Mouse (Mus musculus) heart, embryonic 16.5 days (tissue): Measurements from ENCODE around the gene Pdcd11. TPM values are rescaled to one million over a fixed set of nuclear protein-coding genes. Genes with fewer than 3 reads are reported as not detected.

ENCODE experiments used
- ATAC-seq: fragments of 200-750 bp; cut with Nextera tagmentation; replicated peaks from 2 replicates; pipeline ENCODE4 v1.8.0; 2017; ENCODE audit warnings: moderate number of reproducible peaks; ENCODE audit not compliant: insufficient read depth, low FRiP score; ENCODE audit errors: extremely low read depth
- H3K27ac ChIP-seq: fragments of 300-500 bp; sonication (generic); 2 replicates; pipeline ENCODE4 v1.5.1; 2014; ENCODE audit warnings: mild to moderate bottlenecking, low read length, control low read depth, moderate library complexity
- H3K27me3 ChIP-seq: fragments of 300-500 bp; sonication (generic); 2 replicates; pipeline ENCODE4 v1.6.1; 2014; ENCODE audit warnings: low read length, mixed read lengths; ENCODE audit not compliant: control insufficient read depth, insufficient read depth
- H3K36me3 ChIP-seq: fragments of 300-500 bp; sonication (generic); 2 replicates; pipeline ENCODE4 v1.6.1; 2014; ENCODE audit not compliant: control insufficient read depth, insufficient read depth
- H3K4me1 ChIP-seq: fragments of 300-500 bp; sonication (generic); 2 replicates; pipeline ENCODE4 v1.6.1; 2014; ENCODE audit warnings: low read length, mixed read lengths; ENCODE audit not compliant: control insufficient read depth, insufficient read depth
- H3K4me2 ChIP-seq: fragments of 300-500 bp; sonication (generic); 2 replicates; pipeline ENCODE4 v1.6.1; 2014; ENCODE audit warnings: low read depth, mild to moderate bottlenecking, control low read depth, low read length
- H3K4me3 ChIP-seq: fragments of 300-500 bp; sonication (generic); 2 replicates; pipeline ENCODE4 v1.5.1; 2014; ENCODE audit warnings: mild to moderate bottlenecking, control low read depth, low read length
- H3K9ac ChIP-seq: fragments of 300-500 bp; sonication (generic); 2 replicates; pipeline ENCODE4 v1.6.1; 2014; ENCODE audit warnings: low read length, control low read depth
- H3K9me3 ChIP-seq: fragments of 300-500 bp; sonication (generic); replicated peaks from 2 replicates; pipeline ENCODE4 v1.6.1; 2016; ENCODE audit warnings: low read length; ENCODE audit not compliant: control insufficient read depth
- WGBS: fragments of 180-500 bp; shearing (Covaris S2); extraction: QIAGEN DNeasy Blood & Tissue Kit; methylation state at CpG from one replicate; pipeline ENCODE4 v1.1.7; 2014; 5-methylcytosine and 5-hydroxymethylcytosine counted together
- polyA plus RNA-seq: library from polyadenylated mRNA; unstranded; fragments of >200 nt; fragmentation: Nextera tagmentation; extraction: Ambion mirVana; gene quantifications from 2 replicates; pipeline ENCODE4 v1.2.1, GENCODE M21; 2015

The Pdcd11 gene
- polyA plus RNA-seq, 1 experiment from 2014 or later: 5.0 TPM

GRCm38 (mm10) chr19:47168793-47169412 lies 78.3 kb downstream of the Pdcd11 start:
- Histone ChIP-seq H3K4me2 (peak overlapping the region; percentile 58), H3K27ac (no peak overlapping the region), H3K9ac (peak overlapping the region; percentile 39), H3K4me1 (peaks cover 4% of the 10 kb centered on the region; the same call in 1 of the 2 replicates), H3K9me3 (no peaks in the 10 kb centered on the region), H3K27me3 (peaks cover 12% of the 10 kb centered on the region; the same call in 1 of the 2 replicates), H3K4me3 (peak overlapping the region; percentile 31), H3K36me3 (no peaks in the 10 kb centered on the region)
- peak; percentile 28 for ATAC-seq
- WGBS: 19% methylated on average over 11 of the region's 11 CpGs

DNA sequence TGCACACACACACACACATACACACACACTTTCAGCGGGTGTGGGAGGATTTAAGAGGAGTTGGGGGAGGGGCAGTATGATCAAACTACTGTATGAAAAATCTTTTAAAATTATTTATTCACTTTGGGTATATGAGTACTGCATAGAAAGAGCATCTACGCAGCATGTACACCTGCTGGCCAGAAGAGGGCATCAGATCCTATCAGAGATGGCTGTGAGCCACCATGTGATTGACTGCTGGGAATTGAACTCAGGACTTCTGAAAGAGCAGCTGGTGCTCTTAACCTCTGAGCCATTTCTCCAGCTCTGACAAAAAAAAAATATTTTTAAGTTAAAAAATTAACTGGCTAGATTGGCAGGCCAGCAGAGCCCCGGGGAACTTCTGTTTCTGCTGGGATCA lies 83.9 kb downstream of the Pdcd11 start:
- H3K27me3 ChIP-seq: peaks cover 25% of the 10 kb centered on the region

DNA sequence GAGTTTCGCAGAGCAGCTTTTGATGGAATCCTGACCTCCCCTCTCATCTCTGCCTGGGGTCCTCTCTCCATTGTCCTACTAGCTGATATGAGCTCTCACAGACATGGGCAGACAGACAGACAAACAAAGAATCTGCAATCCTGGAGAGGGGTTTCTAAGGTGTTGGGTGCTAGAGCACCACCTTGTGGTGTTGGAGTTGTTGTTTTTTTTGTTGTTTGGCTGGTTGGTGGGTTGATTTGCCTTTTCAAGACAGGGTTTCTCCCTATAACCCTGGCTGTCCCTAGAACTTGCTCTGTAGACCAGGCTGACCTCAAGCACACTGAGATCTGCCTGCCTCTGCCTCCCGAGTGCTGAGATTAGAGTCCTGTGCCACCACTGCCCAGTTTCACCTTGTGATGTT lies 84.9 kb downstream of the Pdcd11 start:
- H3K9me3 ChIP-seq: no peaks in the 10 kb centered on the region
- peaks cover 3% of the 10 kb centered on the region; the same call in 1 of the 2 replicates for H3K4me1 ChIP-seq
- peaks cover 34% of the 10 kb centered on the region for H3K27me3 ChIP-seq
- no peak overlapping the region for H3K27ac ChIP-seq
- WGBS: 56% methylated on average over 2 of the region's 2 CpGs
- H3K9ac ChIP-seq: no peak overlapping the region
- no peak for ATAC-seq
- H3K36me3 ChIP-seq: no peaks in the 10 kb centered on the region
- no peak overlapping the region for H3K4me2 ChIP-seq
- no peak overlapping the region for H3K4me3 ChIP-seq

More for the DNA sequence above, 83.9 kb downstream of the Pdcd11 start:
- no peak overlapping the region for H3K4me3 ChIP-seq
- no peak overlapping the region for H3K27ac ChIP-seq
- WGBS: 50% methylated on average over 3 of the region's 3 CpGs
- H3K36me3 ChIP-seq: no peaks in the 10 kb centered on the region
- H3K9me3 ChIP-seq: no peaks in the 10 kb centered on the region
- no peak overlapping the region for H3K9ac ChIP-seq
- no peak for ATAC-seq
- no peak overlapping the region for H3K4me2 ChIP-seq
- peaks cover 2% of the 10 kb centered on the region; the same call in 1 of the 2 replicates for H3K4me1 ChIP-seq

GRCm38 (mm10) chr19:47176916-47177505 lies 86.4 kb downstream of the Pdcd11 start:
- ATAC-seq: no peak
- Histone ChIP-seq H3K4me3 (no peak overlapping the region), H3K4me1 (peaks cover 3% of the 10 kb centered on the region; the same call in 1 of the 2 replicates), H3K27ac (no peak overlapping the region), H3K36me3 (no peaks in the 10 kb centered on the region), H3K27me3 (peaks cover 43% of the 10 kb centered on the region), H3K9ac (no peak overlapping the region), H3K9me3 (no peaks in the 10 kb centered on the region; the same call in 1 of the 2 replicates), H3K4me2 (no peak overlapping the region)
- WGBS: 68% methylated on average over 2 of the region's 2 CpGs

DNA sequence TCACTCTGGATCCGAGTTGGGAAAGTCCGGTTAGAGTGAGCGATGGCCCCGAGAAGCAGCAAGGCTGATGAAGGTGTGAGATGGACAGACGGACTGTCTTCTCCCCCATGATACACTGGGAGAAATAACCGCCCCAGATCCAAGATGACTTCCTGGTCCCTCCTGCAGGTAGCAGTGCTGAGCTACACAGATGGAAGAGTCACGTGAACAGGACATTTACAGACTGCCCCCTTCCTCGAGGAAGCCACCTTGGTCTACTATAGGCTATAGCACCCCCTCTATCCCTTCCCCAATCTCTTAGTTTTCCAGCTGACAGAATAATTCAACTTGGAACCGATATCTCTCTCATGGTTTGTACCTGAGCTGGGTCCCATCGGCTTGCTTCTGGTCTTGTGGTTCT lies 87.4 kb downstream of the Pdcd11 start:
- Histone ChIP-seq H3K27me3 (peaks cover 38% of the 10 kb centered on the region), H3K36me3 (no peaks in the 10 kb centered on the region), H3K9me3 (peaks cover 2% of the 10 kb centered on the region; the same call in 1 of the 2 replicates), H3K4me1 (peaks cover 3% of the 10 kb centered on the region; the same call in 1 of the 2 replicates), H3K4me2 (peak overlapping the region; percentile 100), H3K4me3 (peak overlapping the region; percentile 76), H3K9ac (no peak overlapping the region), H3K27ac (no peak overlapping the region)
- ATAC-seq: peak; percentile 57; the same call in 1 of the 2 replicates
- 19% methylated on average over 10 of the region's 10 CpGs for WGBS

DNA sequence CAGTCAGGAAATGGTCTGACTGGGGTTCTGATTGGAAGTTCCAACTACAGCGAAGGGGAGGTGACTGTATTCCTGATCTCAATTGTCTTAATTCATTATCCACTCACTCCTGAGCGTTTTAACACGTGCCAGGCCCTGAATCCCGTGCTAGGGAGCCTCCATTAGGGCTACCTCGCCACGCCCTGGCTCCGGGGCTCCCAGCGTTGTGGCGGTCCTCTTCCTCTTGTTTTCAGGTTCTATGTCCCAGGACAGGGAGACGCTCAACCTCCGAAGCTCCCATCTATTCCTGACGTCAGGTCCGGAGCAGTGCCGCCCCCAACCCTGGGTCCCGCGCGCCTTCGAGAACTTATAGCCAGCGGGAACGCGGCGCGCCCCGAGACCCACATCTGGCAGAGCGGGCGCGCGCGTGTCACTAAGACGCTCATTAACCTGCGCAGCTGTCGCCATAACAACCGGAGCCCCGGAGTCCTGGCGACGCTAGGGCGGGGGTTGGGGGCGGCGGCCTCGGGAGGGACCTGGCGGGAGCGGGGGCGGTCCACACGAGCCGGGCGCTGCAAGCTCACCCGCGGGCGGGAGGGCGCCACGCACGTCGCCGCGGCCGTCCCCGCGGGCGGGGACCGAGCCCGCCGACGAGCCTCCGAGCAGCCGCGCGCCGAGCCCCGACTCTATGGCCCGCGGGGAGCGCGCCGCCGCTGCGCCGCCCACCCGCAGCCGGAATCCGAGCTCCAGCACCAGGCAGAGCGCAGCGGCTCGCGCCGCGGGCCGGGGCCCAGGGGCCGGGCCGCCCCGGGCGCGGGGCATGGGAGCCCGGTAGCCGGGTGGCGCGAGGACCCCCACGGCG lies 88.1 kb downstream of the Pdcd11 start, which contains the start of gene Neurl1a:
Gene Neurl1a, plus strand, starts transcription at position 390 of the 841 bp plus-strand sequence.
- no peak within 1 kb of the TSS for H3K27ac ChIP-seq
- peak within 1 kb of the TSS; percentile 70 for H3K9ac ChIP-seq
- peaks cover 3% of the 10 kb centered on the region; the same call in 1 of the 2 replicates for H3K4me1 ChIP-seq
- H3K4me3 ChIP-seq: peak within 1 kb of the TSS; percentile 76
- H3K36me3 ChIP-seq: no peaks in the 10 kb centered on the region
- under 1% methylated on average over 67 of the region's 98 CpGs for WGBS
- peak within 1 kb of the TSS; percentile 100 for H3K4me2 ChIP-seq
- peaks cover 31% of the 10 kb centered on the region for H3K27me3 ChIP-seq
- ATAC-seq: peak; percentile 43
- peaks cover 2% of the 10 kb centered on the region; the same call in 1 of the 2 replicates for H3K9me3 ChIP-seq

GRCm38 (mm10) chr19:47179272-47179809 lies 88.8 kb downstream of the Pdcd11 start:
- peak overlapping the region; percentile 70 for H3K9ac ChIP-seq
- no peak for ATAC-seq
- H3K9me3 ChIP-seq: peaks cover 2% of the 10 kb centered on the region; the same call in 1 of the 2 replicates
- 1% methylated on average over 34 of the region's 42 CpGs for WGBS
- H3K27me3 ChIP-seq: peaks cover 31% of the 10 kb centered on the region
- no peaks in the 10 kb centered on the region for H3K36me3 ChIP-seq
- H3K4me3 ChIP-seq: peak overlapping the region; percentile 76
- no peak overlapping the region for H3K27ac ChIP-seq
- peak overlapping the region; percentile 100 for H3K4me2 ChIP-seq
- H3K4me1 ChIP-seq: peaks cover 3% of the 10 kb centered on the region; the same call in 1 of the 2 replicates

DNA sequence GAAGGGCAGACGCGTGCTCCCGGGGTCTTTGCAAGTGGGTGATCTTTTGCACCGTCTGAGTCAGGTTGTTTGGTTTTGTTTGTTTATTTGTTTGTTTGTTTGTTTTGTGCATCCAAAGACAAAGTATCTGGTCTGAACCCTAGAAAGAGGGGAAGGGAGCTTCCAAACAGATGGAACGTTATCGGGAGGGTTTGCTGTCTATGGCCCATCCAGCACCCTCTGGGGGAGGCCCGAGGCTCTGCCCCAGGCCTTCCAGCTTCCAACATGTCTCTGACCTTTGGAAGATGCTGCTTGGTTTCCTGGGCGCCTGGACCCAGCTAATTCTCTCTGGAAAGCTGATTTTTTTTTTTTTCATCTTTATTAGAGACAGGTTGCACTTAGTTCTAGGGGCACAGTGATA lies 89.4 kb downstream of the Pdcd11 start:
- no peaks in the 10 kb centered on the region for H3K36me3 ChIP-seq
- H3K4me3 ChIP-seq: no peak overlapping the region
- no peak overlapping the region for H3K4me2 ChIP-seq
- H3K9me3 ChIP-seq: peaks cover 2% of the 10 kb centered on the region; the same call in 1 of the 2 replicates
- H3K27ac ChIP-seq: no peak overlapping the region
- H3K27me3 ChIP-seq: peaks cover 31% of the 10 kb centered on the region
- H3K4me1 ChIP-seq: peaks cover 3% of the 10 kb centered on the region; the same call in 1 of the 2 replicates
- no peak overlapping the region for H3K9ac ChIP-seq
- 21% methylated on average over 8 of the region's 8 CpGs for whole genome bisulfite sequencing
- no peak for ATAC-seq
